Mouse (Mus musculus): ENCODE results near the gene Ube2e3. TPM values are rescaled to one million over a fixed set of nuclear protein-coding genes. Genes with fewer than 3 reads are reported as not detected.
A peak's percentile ranks its signal among the peaks of the same experiment; 100 is the strongest.

The Ube2e3 gene
- polyA plus RNA-seq, 2 experiments = 90.2 to 155 TPM

DNA sequence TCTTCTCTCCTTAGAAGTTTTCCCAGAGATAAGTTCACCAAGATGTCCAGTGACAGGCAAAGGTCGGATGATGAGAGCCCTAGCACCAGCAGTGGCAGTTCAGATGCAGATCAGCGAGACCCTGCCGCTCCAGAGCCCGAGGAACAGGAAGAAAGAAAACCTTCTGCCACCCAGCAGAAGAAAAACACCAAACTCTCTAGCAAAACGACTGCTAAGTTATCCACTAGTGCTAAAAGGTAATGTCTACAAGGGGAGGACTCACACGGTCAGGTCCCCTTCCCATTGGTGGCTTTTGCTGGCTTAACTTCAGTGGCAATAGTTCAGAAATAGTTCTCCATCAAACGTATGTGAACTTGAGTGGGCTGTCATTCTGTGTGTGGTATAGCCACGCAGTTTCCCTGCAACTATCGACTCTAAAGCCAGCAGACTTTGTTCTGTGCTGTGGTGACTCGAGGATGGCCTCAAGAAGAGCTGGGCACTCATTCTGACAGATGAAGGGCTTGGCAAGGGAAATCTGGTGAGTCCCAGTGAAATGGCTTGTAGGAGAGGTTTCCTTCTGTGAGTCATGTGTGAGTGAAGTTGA, 2.6 kb downstream of the Ube2e3 start:
- DNase-seq (ENCODE audit: low spot score) (no peak), ATAC-seq (ENCODE audit: low FRiP score, low read depth) (no peak)
- no peak for TF ChIP-seq POLR2A (IDR thresholded peaks at IDR 0.05; ENCODE audit: borderline replicate concordance, extremely low read depth, insufficient read depth, insufficient read length)
- Histone ChIP-seq H3K27ac (replicated peaks; ENCODE audit: low read depth, low read length) (0 out of 2 replicates have a peak overlapping the region, but pooled peaks have one; percentile 39), H3K4me1 (ENCODE audit: control insufficient read depth, insufficient read depth, low read length) (peaks cover 41% of the 10 kb centered on the region), H3K36me3 (ENCODE audit: control insufficient read depth, insufficient read depth, low read length) (peaks cover 14% of the 10 kb centered on the region; the same call in 1 of the 2 replicates), H3K4me2 (replicated peaks; ENCODE audit: low read depth, low read length, severe bottlenecking) (peak overlapping the region; percentile 74), H3K4me3 (replicated peaks; ENCODE audit: low read length) (peak overlapping the region; percentile 76), H3K27me3 (ENCODE audit: control insufficient read depth, insufficient read depth, low read length) (no peaks in the 10 kb centered on the region), H3K9ac (ENCODE audit: low read depth, low read length, severe bottlenecking) (peak overlapping the region; percentile 99), H3K9me3 (ENCODE audit: control insufficient read depth, low read length) (no peaks in the 10 kb centered on the region)
- 10% methylated on average over 10 of the region's 10 CpGs for WGBS

DNA sequence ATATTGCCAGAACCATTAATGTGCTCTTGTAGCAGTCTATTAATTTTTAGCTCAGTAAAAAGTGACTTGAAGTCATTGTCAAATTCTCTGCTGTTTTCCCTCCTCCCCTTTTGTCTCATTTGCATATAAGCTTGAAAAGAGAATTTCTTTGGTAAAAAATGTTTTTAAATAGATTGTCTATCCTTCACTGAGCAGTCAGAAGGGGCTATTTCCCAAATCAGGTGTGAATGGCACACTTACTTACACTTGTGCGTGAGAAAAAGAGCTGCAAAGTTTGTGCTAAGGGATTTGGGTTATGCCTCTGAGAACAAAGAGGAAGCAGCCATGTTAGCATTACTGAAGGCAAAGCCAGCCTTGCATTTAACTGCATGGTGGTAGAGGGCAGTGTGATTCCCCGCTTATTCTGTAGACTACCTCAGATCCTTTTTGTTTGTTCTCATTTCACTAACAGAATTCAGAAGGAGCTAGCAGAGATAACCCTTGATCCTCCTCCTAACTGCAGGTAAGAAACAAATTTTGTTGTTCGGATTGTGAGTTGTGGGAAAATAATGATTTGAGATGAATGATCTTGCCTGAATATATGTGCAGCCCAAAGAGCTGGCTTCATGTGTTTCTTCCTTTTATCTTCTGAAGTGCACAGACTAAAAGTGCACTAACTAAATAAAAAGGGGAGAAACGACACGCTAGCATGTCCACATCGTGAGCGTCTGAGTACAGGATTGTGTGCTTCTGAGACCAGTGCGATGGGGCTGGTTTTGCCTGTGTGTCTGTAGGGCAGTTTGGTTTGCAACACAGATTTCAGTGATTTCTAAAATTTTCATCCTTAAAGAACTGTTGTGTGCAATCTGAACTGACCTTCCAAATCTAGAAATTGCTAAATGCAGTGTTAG, 4.3 kb downstream of the Ube2e3 start:
- no peak for TF ChIP-seq POLR2A (IDR thresholded peaks at IDR 0.05; ENCODE audit: borderline replicate concordance, extremely low read depth, insufficient read depth, insufficient read length)
- H3K27ac ChIP-seq (replicated peaks; ENCODE audit: low read depth, low read length) = 0 out of 2 replicates have a peak overlapping the region, but pooled peaks have one; percentile 29

DNA sequence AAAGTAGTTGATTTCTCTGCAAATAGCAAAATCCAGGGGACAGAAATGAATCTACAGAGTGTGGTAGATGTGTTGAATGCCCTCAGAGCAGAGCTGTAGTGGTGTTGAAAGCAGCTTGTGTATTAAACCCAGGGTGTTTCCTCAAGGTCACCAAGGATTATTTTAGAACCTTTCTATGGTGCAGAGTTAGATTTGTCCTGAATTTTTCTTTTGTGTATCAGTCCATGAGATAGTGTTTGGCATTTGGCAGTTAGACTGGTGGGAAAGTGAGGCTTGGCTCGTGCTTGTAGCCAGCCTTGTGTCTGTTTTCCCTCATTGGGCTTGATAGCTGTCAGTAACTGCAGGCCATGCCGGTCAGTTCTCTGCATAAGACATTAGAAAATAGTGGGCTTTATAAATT, 6.0 kb downstream of the Ube2e3 start:
- Histone ChIP-seq H3K9ac (ENCODE audit: low read depth, low read length, severe bottlenecking) (0 out of 2 replicates have a peak overlapping the region, but pooled peaks have one; percentile 21), H3K4me2 (replicated peaks; ENCODE audit: low read depth, low read length, severe bottlenecking) (peak overlapping the region; percentile 30; the same call in 1 of the 2 replicates), H3K4me3 (replicated peaks; ENCODE audit: low read length) (peak overlapping the region; percentile 13; the same call in 1 of the 2 replicates), H3K36me3 (ENCODE audit: control insufficient read depth, insufficient read depth, low read length) (peaks cover 14% of the 10 kb centered on the region; the same call in 1 of the 2 replicates), H3K9me3 (ENCODE audit: control insufficient read depth, low read length) (no peaks in the 10 kb centered on the region), H3K4me1 (ENCODE audit: control insufficient read depth, insufficient read depth, low read length) (peaks cover 47% of the 10 kb centered on the region), H3K27ac (replicated peaks; ENCODE audit: low read depth, low read length) (no peak overlapping the region), H3K27me3 (ENCODE audit: control insufficient read depth, insufficient read depth, low read length) (no peaks in the 10 kb centered on the region)
- ATAC-seq (ENCODE audit: low FRiP score, low read depth) (no peak), DNase-seq (ENCODE audit: low spot score) (no peak)
- 25% methylated on average over 2 of the region's 2 CpGs for WGBS
- no peak for TF ChIP-seq POLR2A (IDR thresholded peaks at IDR 0.05; ENCODE audit: borderline replicate concordance, extremely low read depth, insufficient read depth, insufficient read length)

More for the DNA sequence above, 4.3 kb downstream of the Ube2e3 start:
- WGBS = 28% methylated on average over 8 of the region's 8 CpGs
- Histone ChIP-seq H3K9me3 (ENCODE audit: control insufficient read depth, low read length) (no peaks in the 10 kb centered on the region), H3K9ac (ENCODE audit: low read depth, low read length, severe bottlenecking) (peak overlapping the region; percentile 44), H3K36me3 (ENCODE audit: control insufficient read depth, insufficient read depth, low read length) (peaks cover 14% of the 10 kb centered on the region; the same call in 1 of the 2 replicates), H3K4me1 (ENCODE audit: control insufficient read depth, insufficient read depth, low read length) (peaks cover 44% of the 10 kb centered on the region), H3K4me3 (replicated peaks; ENCODE audit: low read length) (peak overlapping the region; percentile 76), H3K4me2 (replicated peaks; ENCODE audit: low read depth, low read length, severe bottlenecking) (peak overlapping the region; percentile 74), H3K27me3 (ENCODE audit: control insufficient read depth, insufficient read depth, low read length) (no peaks in the 10 kb centered on the region)
- peak; percentile 31 for DNase-seq (ENCODE audit: low spot score)
- ATAC-seq (ENCODE audit: low FRiP score, low read depth) = no peak

DNA sequence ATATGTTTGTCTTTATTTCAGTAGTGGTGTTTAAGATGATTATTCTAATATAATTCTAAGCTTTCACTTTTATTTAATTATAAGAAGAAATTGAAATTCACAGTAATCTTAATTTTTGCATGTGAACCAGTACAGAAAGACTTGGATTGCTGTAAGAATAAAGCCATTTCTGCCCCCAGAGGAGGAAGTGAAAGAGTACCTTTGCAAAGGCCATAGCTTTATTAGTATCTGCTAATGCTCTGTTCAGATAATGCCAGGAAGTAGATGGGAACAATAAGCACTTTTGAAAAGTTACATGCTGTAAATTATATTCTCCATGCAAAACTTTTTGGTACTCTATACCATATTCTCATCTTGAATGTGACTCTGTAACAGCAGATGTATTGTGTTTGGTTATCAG, 8.1 kb downstream of the Ube2e3 start:
- H3K36me3 ChIP-seq (ENCODE audit: control insufficient read depth, insufficient read depth, low read length) = peaks cover 8% of the 10 kb centered on the region; the same call in 1 of the 2 replicates
- H3K27me3 ChIP-seq (ENCODE audit: control insufficient read depth, insufficient read depth, low read length) = no peaks in the 10 kb centered on the region
- DNase-seq (ENCODE audit: low spot score) = no peak
- no peak overlapping the region for H3K4me3 ChIP-seq (replicated peaks; ENCODE audit: low read length)
- no peak overlapping the region for H3K27ac ChIP-seq (replicated peaks; ENCODE audit: low read depth, low read length)
- no peaks in the 10 kb centered on the region for H3K9me3 ChIP-seq (ENCODE audit: control insufficient read depth, low read length)
- TF ChIP-seq POLR2A (IDR thresholded peaks at IDR 0.05; ENCODE audit: borderline replicate concordance, extremely low read depth, insufficient read depth, insufficient read length) = no peak
- no peak overlapping the region for H3K9ac ChIP-seq (ENCODE audit: low read depth, low read length, severe bottlenecking)
- no peak overlapping the region for H3K4me2 ChIP-seq (replicated peaks; ENCODE audit: low read depth, low read length, severe bottlenecking)
- H3K4me1 ChIP-seq (ENCODE audit: control insufficient read depth, insufficient read depth, low read length) = peaks cover 46% of the 10 kb centered on the region
- ATAC-seq (ENCODE audit: low FRiP score, low read depth) = no peak

DNA sequence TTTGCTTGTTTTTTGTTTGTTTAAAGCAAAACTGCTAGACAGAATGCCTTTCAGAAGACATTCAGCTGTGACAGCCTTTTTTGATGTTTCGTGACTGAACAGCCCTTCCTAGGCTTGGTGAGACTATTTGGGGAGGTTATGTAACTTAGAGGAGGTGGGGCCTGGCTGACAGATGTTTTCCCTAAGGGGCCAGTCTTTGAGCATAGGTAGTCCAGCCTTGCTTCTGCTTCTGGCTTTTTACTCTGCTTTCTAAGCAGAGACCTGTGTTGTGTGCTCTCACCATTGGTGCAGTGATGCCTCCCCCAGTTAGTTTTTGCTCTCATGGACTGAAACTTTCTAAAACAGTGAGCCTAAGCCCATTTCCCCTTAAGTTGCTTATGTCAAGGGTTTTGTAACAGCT, 14.1 kb downstream of the Ube2e3 start:
- no peaks in the 10 kb centered on the region for H3K9me3 ChIP-seq (ENCODE audit: control insufficient read depth, low read length)
- H3K4me1 ChIP-seq (ENCODE audit: control insufficient read depth, insufficient read depth, low read length) = peaks cover 12% of the 10 kb centered on the region
- no peak overlapping the region for H3K4me3 ChIP-seq (replicated peaks; ENCODE audit: low read length)
- no peaks in the 10 kb centered on the region for H3K27me3 ChIP-seq (ENCODE audit: control insufficient read depth, insufficient read depth, low read length)
- no peak for ATAC-seq (ENCODE audit: low FRiP score, low read depth)
- no peak overlapping the region for H3K27ac ChIP-seq (replicated peaks; ENCODE audit: low read depth, low read length)
- H3K9ac ChIP-seq (ENCODE audit: low read depth, low read length, severe bottlenecking) = no peak overlapping the region
- TF ChIP-seq POLR2A (IDR thresholded peaks at IDR 0.05; ENCODE audit: borderline replicate concordance, extremely low read depth, insufficient read depth, insufficient read length) = no peak
- DNase-seq (ENCODE audit: low spot score) = no peak
- no peaks in the 10 kb centered on the region for H3K36me3 ChIP-seq (ENCODE audit: control insufficient read depth, insufficient read depth, low read length)
- H3K4me2 ChIP-seq (replicated peaks; ENCODE audit: low read depth, low read length, severe bottlenecking) = no peak overlapping the region
- WGBS = 48% methylated on average over 1 of the region's 1 CpGs
